Mouse (Mus musculus) forebrain, embryonic 14.5 days (tissue): ENCODE measurements around the gene Cplx3. TPM values are rescaled to one million over a fixed set of nuclear protein-coding genes. Genes with fewer than 3 reads are reported as not detected.

Source experiments
- ATAC-seq: fragments of 200-750 bp; cut with Nextera tagmentation; 2 replicates; pipeline ENCODE4 v1.8.0; 2017; ENCODE audit warnings: mild to moderate bottlenecking, moderate library complexity
- DNase-seq: peaks from one replicate; pipeline ENCODE4 v3.0.0-alpha.2; 2015; ENCODE audit warnings: low spot score
- H3K27ac ChIP-seq: fragments of 300-500 bp; sonication (generic); 2 replicates; pipeline ENCODE4 v1.5.1; 2014; ENCODE audit warnings: low read depth, mild to moderate bottlenecking, control low read depth, low read length, moderate library complexity
- H3K27me3 ChIP-seq: fragments of 300-500 bp; sonication (generic); replicated peaks from 2 replicates; pipeline ENCODE4 v1.6.1; 2014; ENCODE audit warnings: low read length, control low read depth, mixed read lengths; ENCODE audit not compliant: control insufficient read depth, insufficient read depth
- H3K36me3 ChIP-seq: fragments of 300-500 bp; sonication (generic); 2 replicates; pipeline ENCODE4 v1.6.1; 2014; ENCODE audit warnings: low read length, control low read depth; ENCODE audit not compliant: control insufficient read depth, insufficient read depth
- H3K4me1 ChIP-seq: fragments of 300-500 bp; sonication (generic); 2 replicates; pipeline ENCODE4 v1.6.1; 2014; ENCODE audit warnings: antibody characterized with exemption, low read length, control low read depth; ENCODE audit not compliant: control insufficient read depth, insufficient read depth
- H3K4me2 ChIP-seq: fragments of 300-500 bp; sonication (generic); 2 replicates; pipeline ENCODE4 v1.6.1; 2014; ENCODE audit warnings: mild to moderate bottlenecking, control low read depth, low read length
- H3K4me3 ChIP-seq: fragments of 300-500 bp; sonication (generic); 2 replicates; pipeline ENCODE4 v1.5.1; 2014; ENCODE audit warnings: low read depth, low read length, control low read depth
- H3K9ac ChIP-seq: fragments of 300-500 bp; sonication (generic); 2 replicates; pipeline ENCODE4 v1.6.1; 2014; ENCODE audit warnings: mild to moderate bottlenecking, low read length, control low read depth, moderate library complexity
- H3K9me3 ChIP-seq: fragments of 300-500 bp; sonication (generic); replicated peaks from 2 replicates; pipeline ENCODE4 v1.6.1; 2016; ENCODE audit warnings: low read length, control low read depth, mixed read lengths; ENCODE audit not compliant: control insufficient read depth
- WGBS: fragments of 180-500 bp; shearing (Covaris S2); extraction: QIAGEN DNeasy Blood & Tissue Kit; methylation state at CpG from one replicate; pipeline ENCODE4 v1.1.7; 2014; 5-methylcytosine and 5-hydroxymethylcytosine counted together
- polyA plus RNA-seq: library from polyadenylated mRNA; unstranded; fragments of >200 nt; fragmentation: Nextera tagmentation; extraction: Ambion mirVana; gene quantifications from 2 replicates; pipeline ENCODE4 v1.2.1, GENCODE M21; 2014

The Cplx3 gene
- 0.34 and 0.36 TPM in 2 replicates for polyA plus RNA-seq

DNA sequence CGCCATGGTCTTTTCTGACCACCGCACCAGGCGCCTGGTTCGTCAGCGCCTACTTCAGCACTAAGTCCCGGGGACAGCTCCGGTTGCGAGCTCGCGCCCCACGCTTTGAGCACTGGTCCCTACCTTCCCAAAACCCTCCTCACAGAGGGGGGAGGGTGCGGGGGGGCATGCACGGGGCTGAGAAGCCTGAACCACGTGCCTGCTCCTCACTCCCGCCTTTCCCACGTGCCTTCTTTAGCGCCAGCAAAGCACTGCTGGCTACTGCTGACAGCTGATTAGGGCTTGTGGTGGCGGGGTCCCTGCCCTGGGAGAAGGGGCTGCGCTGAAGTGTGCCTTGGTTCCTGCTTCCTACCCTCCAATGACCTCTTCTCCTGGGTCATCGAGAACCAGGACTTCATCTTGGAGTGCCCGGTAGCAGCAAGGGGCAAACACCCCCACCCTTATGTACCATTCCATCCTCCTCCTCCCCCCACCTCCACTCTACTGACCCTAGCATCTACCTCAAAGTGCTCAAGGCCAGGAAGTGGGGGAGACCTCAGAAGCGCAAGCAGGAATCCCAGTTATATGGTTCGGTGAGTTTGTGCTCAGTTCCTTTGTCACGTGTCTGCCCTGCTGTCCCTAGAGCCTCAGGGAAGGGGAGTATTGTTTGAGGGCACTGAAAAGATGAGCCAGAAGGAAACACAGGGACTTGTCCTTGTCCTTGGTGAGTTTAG, at the start of gene Cplx3:
Cplx3 (minus strand) TSS at position 143 of the 713 bp plus-strand sequence.
- Histone ChIP-seq H3K4me3 (no peak within 1 kb of the TSS), H3K9ac (peak within 1 kb of the TSS; percentile 21; the same call in 1 of the 2 replicates), H3K9me3 (no peaks in the 10 kb centered on the region), H3K27me3 (peaks cover 4% of the 10 kb centered on the region; the same call in 1 of the 2 replicates), H3K27ac (no peak within 1 kb of the TSS), H3K36me3 (no peaks in the 10 kb centered on the region), H3K4me1 (peaks cover 16% of the 10 kb centered on the region), H3K4me2 (peak within 1 kb of the TSS; percentile 32; the same call in 1 of the 2 replicates)
- WGBS = 4% methylated on average over 24 of the region's 24 CpGs
- ATAC-seq (peak; percentile 41; the same call in 1 of the 2 replicates), DNase-seq (peak; percentile 50)

DNA sequence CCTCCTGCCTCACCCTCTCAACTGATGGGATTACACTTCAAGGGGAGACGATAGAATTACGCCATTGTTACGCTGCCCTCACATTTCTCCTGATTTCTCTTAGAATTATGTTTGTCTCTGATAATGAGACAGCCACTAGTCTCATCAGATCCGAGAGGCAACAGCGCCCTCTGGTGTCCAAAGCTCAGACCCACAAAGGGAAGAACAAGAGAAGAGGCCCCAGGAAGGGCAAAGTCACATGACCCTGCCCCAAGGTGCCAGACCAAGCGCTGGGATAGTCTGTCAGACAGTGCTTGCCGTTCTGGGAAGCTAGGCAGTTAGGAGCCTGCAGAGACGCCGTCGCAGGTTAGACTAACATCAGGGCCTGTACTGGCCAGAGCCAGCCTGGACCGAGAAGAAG, 49.7 kb upstream of the Cplx3 start:
- WGBS = 2% methylated on average over 11 of the region's 11 CpGs

DNA sequence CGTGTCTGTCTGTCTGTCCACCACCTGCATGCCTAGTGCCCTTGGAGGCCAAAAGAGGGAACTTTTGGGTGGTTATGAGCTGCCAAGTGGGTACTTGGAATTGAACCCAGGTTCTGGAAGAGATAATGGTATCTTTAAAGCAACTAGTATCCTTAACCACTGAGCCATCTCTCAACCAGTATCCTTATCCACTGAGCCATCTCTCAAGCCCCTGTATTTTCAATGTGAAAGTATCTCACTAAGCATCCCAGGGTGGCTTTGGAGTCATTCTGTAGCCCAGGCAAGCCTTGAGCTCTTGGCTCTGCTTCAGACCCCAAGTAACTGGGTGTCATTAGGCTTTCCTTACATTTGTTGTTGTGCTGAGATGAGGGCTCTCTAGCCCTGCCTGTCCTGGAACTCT, 48.9 kb upstream of the Cplx3 start:
- H3K4me1 ChIP-seq = peaks cover 4% of the 10 kb centered on the region; the same call in 1 of the 2 replicates
- no peak overlapping the region for H3K27ac ChIP-seq
- H3K4me3 ChIP-seq = no peak overlapping the region
- H3K9ac ChIP-seq = no peak overlapping the region
- ATAC-seq = no peak
- H3K36me3 ChIP-seq = no peaks in the 10 kb centered on the region
- DNase-seq = no peak
- H3K4me2 ChIP-seq = no peak overlapping the region
- 97% methylated on average over 1 of the region's 1 CpGs for WGBS
- no peaks in the 10 kb centered on the region for H3K9me3 ChIP-seq
- H3K27me3 ChIP-seq = no peaks in the 10 kb centered on the region

More for the DNA sequence above, 49.7 kb upstream of the Cplx3 start:
- Histone ChIP-seq H3K4me3 (no peak overlapping the region), H3K9me3 (no peaks in the 10 kb centered on the region), H3K4me1 (peaks cover 4% of the 10 kb centered on the region; the same call in 1 of the 2 replicates), H3K9ac (no peak overlapping the region), H3K27ac (no peak overlapping the region), H3K27me3 (no peaks in the 10 kb centered on the region), H3K4me2 (0 out of 2 replicates have a peak overlapping the region, but pooled peaks have one; percentile 18), H3K36me3 (no peaks in the 10 kb centered on the region)
- DNase-seq = peak; percentile 97
- peak; percentile 84 for ATAC-seq

DNA sequence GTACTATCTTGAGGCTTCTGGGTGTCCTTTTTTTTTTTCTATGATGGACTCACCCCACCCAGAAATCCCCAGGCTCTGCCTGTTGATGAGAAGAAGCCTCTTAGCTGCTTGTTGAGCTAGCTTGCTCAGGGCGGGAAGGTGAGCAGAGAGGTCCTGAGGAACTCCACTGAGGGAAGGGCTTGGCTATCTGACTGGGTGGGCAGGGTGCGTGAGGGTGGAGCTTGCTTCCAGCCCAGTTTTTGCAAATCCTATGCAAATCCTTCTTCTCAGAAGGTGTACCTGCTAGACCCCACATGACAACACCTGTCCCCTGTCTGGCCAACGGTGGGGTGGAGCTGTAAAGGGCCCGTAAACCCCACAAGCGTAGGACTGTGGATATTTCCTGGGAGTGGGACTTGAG, 47.2 kb upstream of the Cplx3 start, which contains the start of gene Csk:
Csk (minus strand) TSS at position 349 of the 400 bp plus-strand sequence.
- Histone ChIP-seq H3K4me1 (peaks cover 4% of the 10 kb centered on the region; the same call in 1 of the 2 replicates), H3K9ac (no peak within 1 kb of the TSS), H3K4me3 (no peak within 1 kb of the TSS), H3K36me3 (no peaks in the 10 kb centered on the region), H3K4me2 (no peak within 1 kb of the TSS), H3K9me3 (no peaks in the 10 kb centered on the region), H3K27ac (no peak within 1 kb of the TSS), H3K27me3 (no peaks in the 10 kb centered on the region)
- DNase-seq (no peak), ATAC-seq (no peak)
- WGBS = 46% methylated on average over 5 of the region's 5 CpGs

DNA sequence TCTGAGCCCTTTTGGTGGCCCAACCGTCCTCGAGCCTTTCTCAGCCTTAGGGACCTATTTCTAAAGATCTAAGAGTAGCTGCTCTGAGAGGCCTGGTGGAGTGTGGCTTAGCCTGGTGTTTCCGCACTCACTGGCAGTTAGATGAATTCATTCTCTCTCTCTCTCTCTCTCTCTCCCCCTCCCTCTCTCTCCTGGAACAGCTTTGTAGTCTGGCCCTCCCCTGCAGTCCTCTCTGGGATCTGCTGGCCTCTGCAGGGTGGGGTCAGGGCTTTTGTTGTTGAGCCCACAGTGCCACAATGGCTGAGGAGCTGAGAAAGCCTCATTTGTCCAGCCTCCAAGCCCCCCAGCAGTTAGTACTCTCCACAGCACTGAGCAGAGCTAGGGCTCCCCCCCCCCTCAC, 46.8 kb upstream of the Cplx3 start:
- no peak for ATAC-seq

DNA sequence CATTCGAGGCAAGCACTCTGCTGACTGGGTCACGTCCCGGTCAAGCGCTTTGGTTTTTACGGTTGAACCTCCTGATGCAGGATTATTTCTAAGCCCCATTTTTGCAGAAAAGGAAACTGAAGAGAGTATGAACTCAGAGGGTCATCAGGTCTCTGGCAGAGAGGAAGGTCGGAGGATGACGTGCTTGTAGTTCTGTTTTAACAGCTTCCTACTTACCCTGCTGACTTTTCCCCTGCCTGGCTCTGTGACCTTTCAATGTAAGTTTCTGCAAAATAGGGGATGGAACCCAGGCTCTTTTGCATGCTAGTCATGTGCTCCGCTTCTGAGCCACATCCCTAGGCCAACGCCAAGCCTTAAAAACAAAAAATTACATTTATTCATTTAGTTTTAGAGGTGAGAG, 46.3 kb upstream of the Cplx3 start:
- DNase-seq = no peak
- Histone ChIP-seq H3K36me3 (no peaks in the 10 kb centered on the region), H3K4me1 (peaks cover 4% of the 10 kb centered on the region; the same call in 1 of the 2 replicates), H3K27ac (no peak overlapping the region), H3K9ac (no peak overlapping the region), H3K27me3 (no peaks in the 10 kb centered on the region), H3K9me3 (no peaks in the 10 kb centered on the region), H3K4me3 (no peak overlapping the region), H3K4me2 (no peak overlapping the region)
- ATAC-seq = no peak
- 78% methylated on average over 9 of the region's 9 CpGs for WGBS

More for the DNA sequence above, 46.8 kb upstream of the Cplx3 start:
- DNase-seq = peak; percentile 21
- Histone ChIP-seq H3K27me3 (no peaks in the 10 kb centered on the region), H3K36me3 (no peaks in the 10 kb centered on the region), H3K4me3 (no peak overlapping the region), H3K4me1 (peaks cover 4% of the 10 kb centered on the region; the same call in 1 of the 2 replicates), H3K27ac (no peak overlapping the region), H3K9ac (no peak overlapping the region), H3K9me3 (no peaks in the 10 kb centered on the region), H3K4me2 (no peak overlapping the region)
- WGBS = 13% methylated on average over 3 of the region's 3 CpGs

DNA sequence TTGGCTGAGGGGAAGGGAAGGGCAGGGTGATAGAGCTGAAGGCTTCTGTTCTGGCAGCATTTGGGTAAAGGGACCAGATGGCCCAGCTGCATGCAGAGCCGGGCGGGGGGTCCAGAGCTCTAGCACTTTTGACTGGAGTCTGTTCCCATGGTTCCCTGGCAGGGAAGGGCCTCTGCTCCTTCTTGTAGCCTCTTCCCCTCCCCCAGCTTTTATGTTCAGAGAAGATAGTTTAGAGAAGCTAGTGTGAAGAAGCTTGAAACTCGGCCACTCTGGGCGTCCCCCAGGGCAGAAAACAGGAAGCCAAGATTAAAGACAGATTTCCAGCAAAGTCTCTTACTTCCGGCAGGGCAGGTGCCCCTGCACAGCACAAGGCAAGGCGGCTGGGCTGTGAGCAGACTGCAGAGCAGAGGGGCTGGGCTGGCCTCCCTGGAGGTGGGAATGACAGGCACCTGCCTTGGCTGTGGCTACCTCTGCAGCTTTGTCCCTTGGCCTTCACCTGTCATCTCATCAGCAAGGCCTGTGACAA, 44.8 kb upstream of the Cplx3 start:
- H3K9me3 ChIP-seq = no peaks in the 10 kb centered on the region
- H3K4me3 ChIP-seq = no peak overlapping the region
- H3K27me3 ChIP-seq = no peaks in the 10 kb centered on the region
- H3K9ac ChIP-seq = no peak overlapping the region
- no peaks in the 10 kb centered on the region for H3K36me3 ChIP-seq
- H3K4me2 ChIP-seq = no peak overlapping the region
- 53% methylated on average over 6 of the region's 6 CpGs for WGBS
- H3K4me1 ChIP-seq = peaks cover 4% of the 10 kb centered on the region; the same call in 1 of the 2 replicates
- ATAC-seq (no peak), DNase-seq (peak; percentile 34)
- peak overlapping the region; percentile 21; the same call in 1 of the 2 replicates for H3K27ac ChIP-seq

DNA sequence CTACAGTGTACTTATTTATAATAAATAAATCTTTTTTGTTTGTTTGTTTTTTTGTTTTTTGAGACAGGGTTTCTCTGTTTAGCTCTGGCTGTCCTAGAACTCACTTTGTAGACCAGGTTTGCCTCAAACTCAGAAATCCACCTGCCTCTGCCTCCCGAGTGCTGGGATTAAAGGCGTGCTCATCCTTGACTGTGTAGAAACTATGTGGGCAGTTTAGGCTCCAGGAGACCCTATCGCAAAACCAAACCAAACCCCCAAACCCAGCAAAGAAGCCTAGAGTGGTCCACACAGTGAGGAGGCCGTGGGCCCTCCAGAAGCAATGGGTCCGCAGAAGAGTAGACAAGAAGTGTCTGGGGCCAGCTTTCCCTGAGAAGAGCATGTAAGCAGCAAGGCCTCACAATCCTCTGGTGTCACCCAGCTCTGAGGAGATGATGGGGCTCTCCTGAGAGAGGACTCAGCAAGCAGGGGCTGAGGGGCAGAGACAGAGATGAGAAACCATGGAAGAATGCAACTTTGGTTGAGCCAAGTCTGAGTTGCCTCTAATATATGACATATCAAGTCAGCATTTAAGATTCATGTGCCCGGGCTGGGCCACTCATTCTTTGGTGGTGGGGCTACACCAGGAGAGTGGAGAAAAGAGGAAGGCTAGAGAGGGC, 44.2 kb upstream of the Cplx3 start:
- H3K9ac ChIP-seq = no peak overlapping the region
- no peaks in the 10 kb centered on the region for H3K36me3 ChIP-seq
- no peaks in the 10 kb centered on the region for H3K27me3 ChIP-seq
- ATAC-seq (no peak), DNase-seq (no peak)
- H3K9me3 ChIP-seq = no peaks in the 10 kb centered on the region
- no peak overlapping the region for H3K4me2 ChIP-seq
- peaks cover 4% of the 10 kb centered on the region; the same call in 1 of the 2 replicates for H3K4me1 ChIP-seq
- H3K27ac ChIP-seq = no peak overlapping the region
- 93% methylated on average over 6 of the region's 6 CpGs for WGBS
- no peak overlapping the region for H3K4me3 ChIP-seq
